Mouse (Mus musculus) liver (tissue): ENCODE results near the gene Unc13a.
A peak's percentile ranks its signal among the peaks of the same experiment; 100 is the strongest.

Experiments used
- DNase-seq: peaks from one replicate; pipeline ENCODE4 v3.0.0-alpha.2; 2020; ENCODE audit warnings: mixed read lengths

The Unc13a gene

GRCm38 (mm10) chr8:71612141-71612540 is 59.4 kb downstream of the Unc13a start:
- no peak for DNase-seq

GRCm38 (mm10) chr8:71610822-71611651 is 60.5 kb downstream of the Unc13a start, which contains the start of gene Colgalt1:
TSS of gene Colgalt1 (plus strand) at chr8:71610998.
- DNase-seq = peak; percentile 98

- no peak for DNase-seq
These were observed 67.5 kb downstream of the Unc13a start for GRCm38 (mm10) chr8:71604021-71604420.

- peak; percentile 69 for DNase-seq
These were observed 68.8 kb downstream of the Unc13a start for GRCm38 (mm10) chr8:71602666-71603334.

GRCm38 (mm10) chr8:71601939-71602665 is 69.5 kb downstream of the Unc13a start:
- no peak for DNase-seq

GRCm38 (mm10) chr8:71598841-71599240 is 72.7 kb downstream of the Unc13a start:
- DNase-seq = no peak

- DNase-seq = no peak
These were observed 73.2 kb downstream of the Unc13a start for GRCm38 (mm10) chr8:71598375-71598774.

GRCm38 (mm10) chr8:71597451-71597850 is 74.1 kb downstream of the Unc13a start, which contains the start of gene Fam129c:
TSS of gene Fam129c (plus strand) at chr8:71597648.
- no peak for DNase-seq

- DNase-seq = no peak
These were observed 74.8 kb downstream of the Unc13a start for GRCm38 (mm10) chr8:71596798-71597197.

- no peak for DNase-seq
These were observed 75.2 kb downstream of the Unc13a start for GRCm38 (mm10) chr8:71596384-71596783.

GRCm38 (mm10) chr8:71595862-71596261 is 75.7 kb downstream of the Unc13a start:
- DNase-seq = peak; percentile 89

GRCm38 (mm10) chr8:71594324-71594722 is 77.2 kb downstream of the Unc13a start:
- no peak for DNase-seq

GRCm38 (mm10) chr8:71593556-71594323 is 77.8 kb downstream of the Unc13a start:
- DNase-seq = no peak

- no peak for DNase-seq
These were observed 79.0 kb downstream of the Unc13a start for GRCm38 (mm10) chr8:71592374-71593170.

- DNase-seq = peak; percentile 96
These were observed 79.8 kb downstream of the Unc13a start, which contains the start of gene Pgls for GRCm38 (mm10) chr8:71591471-71592373. TSS of gene Pgls (plus strand) at chr8:71592176.

GRCm38 (mm10) chr8:71591017-71591416 is 80.5 kb downstream of the Unc13a start:
- DNase-seq = no peak

GRCm38 (mm10) chr8:71588762-71589161 is 82.8 kb downstream of the Unc13a start:
- no peak for DNase-seq

- DNase-seq = peak; percentile 66
These were observed 84.7 kb downstream of the Unc13a start for GRCm38 (mm10) chr8:71586891-71587290.

- DNase-seq = no peak
These were observed 91.4 kb downstream of the Unc13a start for GRCm38 (mm10) chr8:71580201-71580600.

- no peak for DNase-seq
These were observed 92.1 kb downstream of the Unc13a start for GRCm38 (mm10) chr8:71579476-71579875.
